Mouse (Mus musculus): Measurements from ENCODE around the gene Adamts15. TPM values are rescaled to one million over a fixed set of nuclear protein-coding genes. Genes with fewer than 3 reads are reported as not detected.
A peak's percentile ranks its signal among the peaks of the same experiment; 100 is the strongest.

Adamts15 gene
- polyA plus RNA-seq, 1 experiment from 2014 or later: 1.1 TPM

GRCm38 (mm10) chr9:30902641-30903040 lies 19.6 kb downstream of the Adamts15 start:
- no peak overlapping the region for H3K9ac ChIP-seq (replicated peaks)
- no peaks in the 10 kb centered on the region for H3K9me3 ChIP-seq (ENCODE audit: low read length)
- no peaks in the 10 kb centered on the region for H3K36me3 ChIP-seq (replicated peaks; ENCODE audit: insufficient read depth, low read length)
- H3K4me2 ChIP-seq (ENCODE audit: low read depth, low read length): no peak overlapping the region
- 84% methylated on average over 7 of the region's 7 CpGs for whole genome bisulfite sequencing (ENCODE audit: insufficient replicate concordance)
- H3K27ac ChIP-seq (ENCODE audit: low read depth): no peak overlapping the region
- no peaks in the 10 kb centered on the region for H3K27me3 ChIP-seq (ENCODE audit: insufficient read depth, low read length)
- H3K4me3 ChIP-seq (ENCODE audit: low read depth, low read length): no peak overlapping the region
- DNase-seq (no peak), ATAC-seq (no peak)
- TF ChIP-seq EP300 (IDR thresholded peaks at IDR 0.05; ENCODE audit: low read depth): no peak
- no peak for TF ChIP-seq CTCF (IDR thresholded peaks at IDR 0.05; ENCODE audit: low read depth)
- peaks cover 4% of the 10 kb centered on the region; the same call in 1 of the 2 replicates for H3K4me1 ChIP-seq (ENCODE audit: insufficient read depth)

- no peak for ATAC-seq
- Histone ChIP-seq H3K36me3 (replicated peaks; ENCODE audit: insufficient read depth, low read length) (no peaks in the 10 kb centered on the region), H3K4me3 (ENCODE audit: low read depth, low read length) (no peak overlapping the region), H3K4me1 (ENCODE audit: insufficient read depth) (peaks cover 8% of the 10 kb centered on the region; the same call in 1 of the 2 replicates), H3K4me2 (ENCODE audit: low read depth, low read length) (no peak overlapping the region), H3K27me3 (ENCODE audit: insufficient read depth, low read length) (no peaks in the 10 kb centered on the region), H3K9ac (replicated peaks) (no peak overlapping the region), H3K27ac (ENCODE audit: low read depth) (no peak overlapping the region), H3K9me3 (ENCODE audit: low read length) (no peaks in the 10 kb centered on the region)
- no peak for DNase-seq
- WGBS (ENCODE audit: insufficient replicate concordance): 87% methylated on average over 19 of the region's 19 CpGs
- no peak for TF ChIP-seq CTCF (IDR thresholded peaks at IDR 0.05; ENCODE audit: low read depth)
- TF ChIP-seq EP300 (IDR thresholded peaks at IDR 0.05; ENCODE audit: low read depth): no peak
These were observed 20.1 kb downstream of the Adamts15 start for GRCm38 (mm10) chr9:30902152-30902551.

- no peaks in the 10 kb centered on the region for H3K36me3 ChIP-seq (replicated peaks; ENCODE audit: insufficient read depth, low read length)
- TF ChIP-seq EP300 (IDR thresholded peaks at IDR 0.05; ENCODE audit: low read depth) (no peak), CTCF (IDR thresholded peaks at IDR 0.05; ENCODE audit: low read depth) (no peak)
- peak; percentile 75 for ATAC-seq
- no peak overlapping the region for H3K9ac ChIP-seq (replicated peaks)
- no peaks in the 10 kb centered on the region for H3K27me3 ChIP-seq (ENCODE audit: insufficient read depth, low read length)
- peaks cover 13% of the 10 kb centered on the region for H3K4me1 ChIP-seq (ENCODE audit: insufficient read depth)
- WGBS (ENCODE audit: insufficient replicate concordance): 70% methylated on average over 2 of the region's 2 CpGs
- peak overlapping the region; percentile 62 for H3K27ac ChIP-seq (ENCODE audit: low read depth)
- no peaks in the 10 kb centered on the region for H3K9me3 ChIP-seq (ENCODE audit: low read length)
- H3K4me3 ChIP-seq (ENCODE audit: low read depth, low read length): no peak overlapping the region
- no peak for DNase-seq
- no peak overlapping the region for H3K4me2 ChIP-seq (ENCODE audit: low read depth, low read length)
These were observed 25.1 kb downstream of the Adamts15 start for GRCm38 (mm10) chr9:30897169-30897568.

- H3K27ac ChIP-seq (ENCODE audit: low read depth): peak overlapping the region; percentile 62
- H3K27me3 ChIP-seq (ENCODE audit: insufficient read depth, low read length): no peaks in the 10 kb centered on the region
- no peaks in the 10 kb centered on the region for H3K9me3 ChIP-seq (ENCODE audit: low read length)
- peaks cover 13% of the 10 kb centered on the region for H3K4me1 ChIP-seq (ENCODE audit: insufficient read depth)
- WGBS (ENCODE audit: insufficient replicate concordance): 70% methylated on average over 5 of the region's 5 CpGs
- ATAC-seq (peak; percentile 98), DNase-seq (peak; percentile 87)
- no peak overlapping the region for H3K4me2 ChIP-seq (ENCODE audit: low read depth, low read length)
- no peak overlapping the region for H3K4me3 ChIP-seq (ENCODE audit: low read depth, low read length)
- no peak overlapping the region for H3K9ac ChIP-seq (replicated peaks)
- TF ChIP-seq EP300 (IDR thresholded peaks at IDR 0.05; ENCODE audit: low read depth) (peak; percentile 24; the same call in 1 of the 2 replicates), CTCF (IDR thresholded peaks at IDR 0.05; ENCODE audit: low read depth) (no peak)
- no peaks in the 10 kb centered on the region for H3K36me3 ChIP-seq (replicated peaks; ENCODE audit: insufficient read depth, low read length)
These were observed 25.5 kb downstream of the Adamts15 start for GRCm38 (mm10) chr9:30896752-30897151.

GRCm38 (mm10) chr9:30895618-30896017 lies 26.6 kb downstream of the Adamts15 start:
- H3K27me3 ChIP-seq (ENCODE audit: insufficient read depth, low read length): no peaks in the 10 kb centered on the region
- TF ChIP-seq EP300 (IDR thresholded peaks at IDR 0.05; ENCODE audit: low read depth): no peak
- TF ChIP-seq CTCF (IDR thresholded peaks at IDR 0.05; ENCODE audit: low read depth): no peak
- H3K9me3 ChIP-seq (ENCODE audit: low read length): no peaks in the 10 kb centered on the region
- DNase-seq (no peak), ATAC-seq (no peak)
- 89% methylated on average over 3 of the region's 3 CpGs for WGBS (ENCODE audit: insufficient replicate concordance)
- H3K4me1 ChIP-seq (ENCODE audit: insufficient read depth): peaks cover 13% of the 10 kb centered on the region
- H3K9ac ChIP-seq (replicated peaks): no peak overlapping the region
- H3K4me3 ChIP-seq (ENCODE audit: low read depth, low read length): no peak overlapping the region
- no peak overlapping the region for H3K4me2 ChIP-seq (ENCODE audit: low read depth, low read length)
- H3K27ac ChIP-seq (ENCODE audit: low read depth): no peak overlapping the region
- H3K36me3 ChIP-seq (replicated peaks; ENCODE audit: insufficient read depth, low read length): no peaks in the 10 kb centered on the region

GRCm38 (mm10) chr9:30886276-30886675 lies 36.0 kb downstream of the Adamts15 start:
- Histone ChIP-seq H3K4me3 (ENCODE audit: low read depth, low read length) (no peak overlapping the region), H3K4me1 (ENCODE audit: insufficient read depth) (no peaks in the 10 kb centered on the region; the same call in 1 of the 2 replicates), H3K4me2 (ENCODE audit: low read depth, low read length) (no peak overlapping the region), H3K27me3 (ENCODE audit: insufficient read depth, low read length) (no peaks in the 10 kb centered on the region), H3K9me3 (ENCODE audit: low read length) (no peaks in the 10 kb centered on the region), H3K9ac (replicated peaks) (no peak overlapping the region), H3K27ac (ENCODE audit: low read depth) (no peak overlapping the region), H3K36me3 (replicated peaks; ENCODE audit: insufficient read depth, low read length) (no peaks in the 10 kb centered on the region)
- DNase-seq: no peak
- TF ChIP-seq CTCF (IDR thresholded peaks at IDR 0.05; ENCODE audit: low read depth) (no peak), EP300 (IDR thresholded peaks at IDR 0.05; ENCODE audit: low read depth) (peak; percentile 50; the same call in 1 of the 2 replicates)
- ATAC-seq: peak; percentile 90
- WGBS (ENCODE audit: insufficient replicate concordance): 62% methylated on average over 3 of the region's 3 CpGs

- peak; percentile 91 for ATAC-seq
- Histone ChIP-seq H3K4me1 (ENCODE audit: insufficient read depth) (no peaks in the 10 kb centered on the region), H3K4me3 (ENCODE audit: low read depth, low read length) (no peak overlapping the region), H3K9me3 (ENCODE audit: low read length) (no peaks in the 10 kb centered on the region), H3K9ac (replicated peaks) (no peak overlapping the region), H3K27me3 (ENCODE audit: insufficient read depth, low read length) (no peaks in the 10 kb centered on the region), H3K36me3 (replicated peaks; ENCODE audit: insufficient read depth, low read length) (no peaks in the 10 kb centered on the region), H3K4me2 (ENCODE audit: low read depth, low read length) (no peak overlapping the region), H3K27ac (ENCODE audit: low read depth) (no peak overlapping the region)
- 64% methylated on average over 8 of the region's 9 CpGs for WGBS (ENCODE audit: insufficient replicate concordance)
- peak; percentile 53 for DNase-seq
- no peak for TF ChIP-seq CTCF (IDR thresholded peaks at IDR 0.05; ENCODE audit: low read depth)
- TF ChIP-seq EP300 (IDR thresholded peaks at IDR 0.05; ENCODE audit: low read depth): no peak
These were observed 41.7 kb downstream of the Adamts15 start for GRCm38 (mm10) chr9:30880553-30880952.
